Mouse (Mus musculus) adrenal gland (tissue): ENCODE results near the gene Cib4.

ENCODE experiments used
- intact Hi-C: fragments of 180-260 bp; cut with DNase I; formaldehyde crosslinking; loops from one replicate; pipeline ENCODE4 v1.15.1; 2025

Cib4 gene

DNA sequence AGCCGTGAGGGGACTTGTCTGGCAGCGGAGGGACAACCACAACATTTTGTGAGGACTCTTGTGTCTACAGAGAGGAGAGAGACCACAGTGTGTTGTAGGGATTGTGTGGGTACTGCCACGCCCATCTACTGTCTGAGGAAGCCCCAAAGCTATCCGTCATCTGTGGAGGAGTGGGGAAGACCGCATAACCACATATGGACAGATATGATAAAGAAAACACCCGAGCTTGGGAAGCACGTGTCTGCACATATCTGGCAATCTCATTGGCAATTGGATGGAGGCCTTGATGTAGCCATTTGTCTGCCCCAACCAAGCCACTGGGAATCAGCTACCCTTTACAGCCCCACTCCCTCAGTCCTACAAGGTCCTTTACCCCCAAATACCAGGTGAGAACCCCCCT, 30.6 kb upstream of the Cib4 start:
- intact Hi-C loops = no loop called here

DNA sequence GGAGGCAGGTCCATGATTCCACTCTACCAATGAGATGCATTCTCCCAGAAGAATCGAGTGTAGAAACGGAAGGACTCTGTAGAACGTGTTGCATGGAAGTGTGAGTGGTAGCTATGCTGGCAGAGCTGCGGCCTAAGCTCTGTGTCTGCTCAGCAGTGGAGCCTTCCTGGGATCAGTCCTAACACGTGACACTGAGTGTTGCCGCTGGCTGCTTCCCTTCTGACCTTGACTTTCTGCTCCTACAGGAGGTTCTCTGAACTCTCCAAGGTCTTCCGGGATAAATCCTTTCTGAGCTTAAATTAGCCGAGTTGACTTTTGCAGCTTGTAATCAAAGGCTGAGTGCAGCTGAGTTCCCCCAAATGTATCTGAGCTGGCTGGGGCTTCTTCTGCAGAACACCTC, 28.7 kb upstream of the Cib4 start:
- intact Hi-C loops = no loop called here

DNA sequence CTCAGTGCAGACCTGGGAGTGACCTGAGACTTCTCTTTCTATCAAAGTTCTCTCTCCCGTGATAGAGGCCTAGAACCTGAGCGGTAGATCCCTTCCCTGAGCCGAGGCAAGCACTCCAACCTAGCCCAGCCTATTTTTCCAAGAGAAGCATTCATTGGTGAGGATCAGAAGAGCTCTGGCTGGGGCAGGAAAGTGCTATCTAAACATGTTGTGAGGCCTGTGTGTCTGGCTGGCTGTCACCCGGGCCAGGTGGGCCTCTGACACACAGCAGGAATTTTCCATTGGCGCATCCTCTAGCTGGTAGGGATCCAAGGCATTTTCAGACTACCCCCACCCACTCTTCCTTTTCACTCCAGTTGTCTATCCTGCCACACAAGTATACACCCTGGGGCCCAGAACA, 26.2 kb upstream of the Cib4 start:
- intact Hi-C loops = no loop called here

DNA sequence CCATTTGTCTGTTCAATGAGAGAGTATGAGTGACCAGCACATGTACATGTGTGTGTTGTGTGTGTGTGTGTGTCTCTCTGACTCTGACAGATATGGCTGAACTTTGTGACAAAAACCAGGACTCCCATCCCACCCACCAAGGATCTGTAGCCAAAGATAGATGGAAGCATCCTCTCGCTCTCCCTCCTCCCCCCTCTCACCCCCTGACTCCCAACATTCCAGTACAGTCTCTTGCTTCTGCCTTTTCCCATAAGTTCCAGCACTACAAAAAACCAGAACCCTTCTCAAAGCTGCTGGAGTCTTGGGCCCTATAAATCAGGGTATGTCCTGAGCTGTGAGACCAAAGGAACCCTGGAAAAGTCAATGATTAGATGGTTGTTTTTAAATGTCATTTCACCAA, 22.8 kb upstream of the Cib4 start:
- intact Hi-C loops = no loop called here

DNA sequence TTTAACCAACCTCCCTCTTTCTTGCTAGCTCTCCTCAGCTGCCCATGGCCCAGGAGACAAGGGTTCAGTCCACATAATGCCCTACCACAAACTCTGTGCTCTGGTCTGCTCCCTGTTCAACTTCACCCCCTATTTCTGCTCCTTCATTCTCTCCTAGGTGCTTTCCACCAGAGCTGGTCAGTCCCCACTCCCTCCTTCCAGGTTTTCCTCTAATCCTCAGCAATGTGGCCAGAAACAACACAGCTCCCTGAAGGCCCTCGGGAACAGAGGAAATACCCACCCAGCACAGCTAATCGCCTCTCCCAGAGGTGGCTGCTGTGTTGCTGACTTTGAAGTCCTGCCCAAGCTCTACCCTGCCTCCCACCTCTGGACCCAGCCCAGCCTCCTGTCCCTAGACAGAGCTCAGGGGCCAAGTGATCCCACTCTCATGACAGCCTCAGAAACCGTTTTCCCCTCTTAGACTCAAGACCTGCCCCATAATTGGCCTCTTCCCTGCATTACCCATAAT, 14.4 kb upstream of the Cib4 start:
- intact Hi-C loops = no loop called here

GRCm38 (mm10) chr5:30559421-30559820, 13.8 kb upstream of the Cib4 start:
- intact Hi-C loops = no loop called here

DNA sequence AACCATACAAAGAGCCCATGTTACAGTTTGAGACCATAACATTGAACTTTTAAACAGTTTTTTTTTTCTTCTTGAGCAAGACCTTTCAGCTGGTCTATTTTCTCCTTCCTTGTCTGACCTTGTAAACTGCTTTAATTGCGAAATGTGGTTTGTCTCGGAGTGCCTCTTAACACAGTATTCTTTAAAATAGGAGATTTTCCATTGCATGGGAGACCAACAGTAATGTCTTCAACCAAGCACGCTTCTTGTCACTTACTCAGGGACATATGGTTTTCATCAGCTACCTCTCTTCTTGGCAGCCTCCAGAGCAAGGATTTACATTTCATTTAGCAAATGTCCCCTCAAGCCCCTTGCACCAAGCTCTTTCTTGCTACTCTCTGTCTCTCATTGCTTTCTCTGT, 10.6 kb upstream of the Cib4 start:
- intact Hi-C loops = no loop called here

GRCm38 (mm10) chr5:30554981-30555380, 9.3 kb upstream of the Cib4 start:
- intact Hi-C loops = loop anchor here (5.0 kb wide), 1 partner anchor 37 kb away; no protein-coding TSS in a partner anchor

DNA sequence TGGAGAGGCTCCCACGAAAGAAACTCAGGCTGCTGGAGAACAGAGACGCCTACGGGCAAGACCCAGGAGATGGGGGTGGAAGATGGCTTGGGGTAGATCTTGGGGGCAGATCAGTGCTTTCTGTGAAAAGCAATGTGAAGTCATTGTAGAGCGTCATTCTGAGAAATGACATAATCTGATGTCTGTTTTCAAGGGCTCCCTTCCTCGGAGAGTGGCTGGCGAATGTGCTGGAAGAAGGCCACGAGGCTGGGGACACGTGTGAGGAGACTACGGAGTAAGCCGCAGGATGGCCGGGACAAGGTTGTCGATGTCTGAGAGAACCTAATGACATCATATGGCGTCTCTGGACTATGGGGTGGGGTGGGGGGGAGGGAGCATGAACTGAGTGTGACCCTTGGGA, 8.3 kb upstream of the Cib4 start:
- intact Hi-C loops = loop anchor here (5.0 kb wide), 1 partner anchor 38 kb away; no protein-coding TSS in a partner anchor

DNA sequence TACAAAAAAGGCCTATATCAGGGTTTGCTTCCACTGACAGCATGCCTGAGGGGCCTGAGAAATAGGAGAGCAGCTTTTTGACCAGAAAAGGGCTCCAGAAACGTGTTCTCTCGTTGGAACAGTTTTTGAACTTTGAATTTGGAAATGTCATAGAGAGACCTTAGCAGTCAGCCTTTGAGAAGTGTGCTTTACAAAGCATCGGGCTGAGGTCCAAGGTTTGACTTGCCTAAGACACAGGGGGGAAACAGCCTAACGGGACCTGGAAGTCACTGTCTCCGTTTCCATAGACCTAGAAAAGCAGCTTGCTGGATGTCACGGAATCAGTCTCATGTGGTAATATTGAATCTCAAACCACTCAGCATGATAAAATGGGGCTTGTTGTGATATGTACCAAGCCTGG, 6.4 kb upstream of the Cib4 start:
- intact Hi-C loops = loop anchor here (5.0 kb wide), 1 partner anchor 40 kb away; no protein-coding TSS in a partner anchor

GRCm38 (mm10) chr5:30551022-30551638, 5.5 kb upstream of the Cib4 start:
- intact Hi-C loops = loop anchor here (5.0 kb wide), 1 partner anchor 41 kb away; no protein-coding TSS in a partner anchor

GRCm38 (mm10) chr5:30550334-30551021, 4.8 kb upstream of the Cib4 start:
- intact Hi-C loops = loop anchor here (5.0 kb wide), 1 partner anchor 42 kb away; no protein-coding TSS in a partner anchor

- intact Hi-C loops = no loop called here
Measured at GRCm38 (mm10) chr5:30548681-30549080, 3.0 kb upstream of the Cib4 start.

DNA sequence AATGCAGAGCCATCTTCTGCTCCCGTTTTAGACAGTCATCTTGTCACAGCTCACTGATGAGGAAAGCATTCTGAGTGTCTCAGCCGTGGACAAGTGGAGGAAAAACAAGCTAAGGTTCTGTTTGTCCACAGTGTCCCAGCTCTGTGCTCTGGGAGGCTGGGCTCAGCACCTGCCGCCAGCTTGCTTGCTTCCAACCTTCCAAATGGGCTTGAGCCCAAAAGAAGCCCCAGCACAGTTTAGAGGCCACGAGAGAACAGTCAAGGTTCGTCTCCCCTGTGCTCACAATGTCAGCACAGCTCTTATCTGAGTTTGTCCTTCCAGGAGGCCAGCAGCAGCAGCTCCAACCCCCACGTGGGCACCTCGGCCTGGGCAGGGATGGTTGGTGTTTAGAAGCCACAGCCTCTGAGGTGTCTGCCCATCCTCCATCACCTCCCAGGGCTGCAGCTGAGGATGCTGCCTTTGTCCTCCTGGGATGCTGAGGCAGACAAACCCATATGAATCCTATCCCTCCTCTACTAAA, 9.5 kb downstream of the Cib4 start:
- intact Hi-C loops = no loop called here

- intact Hi-C loops = no loop called here
Measured at GRCm38 (mm10) chr5:30534637-30535036, 11.0 kb downstream of the Cib4 start.

DNA sequence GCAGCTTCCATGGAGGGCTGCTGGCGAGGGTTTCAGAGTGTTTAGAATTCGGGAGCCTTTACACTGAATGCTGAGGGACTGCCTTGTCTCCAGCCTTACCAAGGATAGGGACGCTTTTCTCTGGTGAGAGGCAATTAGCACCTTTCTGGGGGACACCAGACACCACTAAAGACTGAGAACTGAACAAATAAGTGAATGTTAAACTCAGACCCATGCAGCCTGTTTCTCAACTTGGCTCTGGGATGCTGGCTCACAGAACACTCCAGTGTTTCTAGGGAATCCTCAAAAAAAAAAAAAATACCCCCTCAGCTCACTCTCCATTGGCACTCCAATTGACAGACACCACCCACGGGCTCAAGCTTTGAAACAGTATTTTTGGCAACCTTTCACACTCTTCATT, 16.7 kb downstream of the Cib4 start:
- intact Hi-C loops = no loop called here

- intact Hi-C loops = no loop called here
Measured at GRCm38 (mm10) chr5:30527129-30527528, 18.5 kb downstream of the Cib4 start.

DNA sequence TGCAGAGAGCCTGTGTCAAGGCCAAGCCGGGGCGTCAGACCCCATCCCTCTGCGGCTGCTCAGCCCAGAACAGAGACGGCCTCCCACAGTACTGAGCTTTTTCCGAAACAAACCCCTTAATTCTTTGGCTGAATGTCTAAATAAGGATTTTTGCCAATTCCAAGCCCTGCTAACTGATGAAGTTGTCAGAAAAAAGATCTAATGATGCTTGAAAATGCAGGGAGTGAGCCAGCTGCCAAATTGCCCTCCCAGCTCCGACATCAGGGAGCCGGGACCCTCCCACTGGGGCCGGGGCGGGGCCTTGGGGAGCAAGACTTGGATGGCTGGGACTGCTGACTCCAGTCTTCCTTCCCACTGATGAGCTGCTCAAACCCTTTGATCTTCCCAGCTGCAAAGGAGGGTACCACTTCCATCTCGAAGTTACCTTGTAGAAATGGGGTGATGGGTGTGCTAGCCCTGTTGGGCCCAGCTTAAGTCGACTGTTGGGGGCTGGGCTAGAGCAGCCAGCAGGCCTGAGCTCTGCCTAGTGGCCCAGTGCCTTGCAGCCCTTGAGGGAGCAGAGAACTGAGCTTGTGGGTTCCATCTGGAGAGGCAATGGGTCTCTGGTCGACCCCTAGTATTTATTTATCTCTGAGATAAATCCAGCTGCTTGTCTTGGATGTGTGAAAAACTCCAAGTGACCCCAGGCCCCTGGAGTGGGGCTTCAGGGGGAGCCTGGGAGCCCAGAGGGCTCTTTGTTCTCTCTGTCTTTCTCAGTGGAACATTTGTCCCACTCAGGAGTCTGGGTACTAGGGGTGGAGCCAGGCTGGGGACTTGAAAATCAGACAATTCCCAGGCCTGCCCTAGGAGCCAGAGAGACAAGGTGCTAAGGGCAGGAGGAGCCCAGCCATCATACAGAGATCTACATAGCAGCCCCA, 19.5 kb downstream of the Cib4 start:
- intact Hi-C loops = no loop called here

GRCm38 (mm10) chr5:30524213-30524612, 21.4 kb downstream of the Cib4 start:
- intact Hi-C loops = loop anchor here (5.0 kb wide), 1 partner anchor 63 kb away; the partner anchor contains the start of gene Kcnk3

GRCm38 (mm10) chr5:30523131-30523530, 22.5 kb downstream of the Cib4 start:
- intact Hi-C loops = loop anchor here (5.0 kb wide), 1 partner anchor 64 kb away; the partner anchor contains the start of gene Kcnk3

DNA sequence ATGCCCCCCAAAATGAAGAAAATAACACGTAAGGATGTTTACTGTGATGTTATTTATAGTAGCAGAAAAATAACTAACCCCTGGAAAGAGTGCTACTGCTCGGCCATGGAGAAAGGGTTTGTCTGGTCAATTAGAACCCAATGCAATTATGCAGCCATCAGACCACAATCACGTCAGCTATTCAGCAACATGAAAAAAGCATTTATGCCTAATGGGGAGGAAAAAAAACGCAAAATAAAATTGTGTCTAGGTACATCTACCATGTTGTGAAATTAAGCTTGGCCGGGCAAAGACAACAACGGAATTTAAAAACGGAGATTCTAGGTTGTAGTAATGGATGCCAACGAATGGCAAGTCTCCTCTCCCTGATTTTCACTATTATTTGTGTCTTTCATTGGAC, 23.2 kb downstream of the Cib4 start:
- intact Hi-C loops = loop anchor here (5.0 kb wide), 1 partner anchor 65 kb away; the partner anchor contains the start of gene Kcnk3
